Mouse (Mus musculus): ENCODE data around the gene Prlh.

DNA sequence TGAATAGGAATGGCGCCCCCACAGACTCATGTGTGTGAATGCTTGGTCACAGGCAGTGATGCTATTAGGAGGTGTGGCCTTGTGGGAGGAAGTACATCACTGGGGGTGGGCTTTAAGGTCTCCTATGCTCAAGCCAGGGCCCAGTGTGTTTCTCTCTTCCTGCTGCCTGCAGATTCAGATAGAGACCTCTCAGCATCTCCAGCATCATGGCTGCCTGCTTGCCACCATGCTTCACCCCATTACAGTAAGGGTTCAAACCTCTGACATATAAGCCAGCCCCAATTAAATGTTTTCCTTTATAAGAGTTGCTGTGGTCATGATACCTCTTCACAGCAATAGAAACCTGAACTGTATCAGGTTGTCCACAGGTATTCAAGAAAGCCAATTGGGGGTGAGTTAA is 43.0 kb downstream of the Prlh start:
- TF ChIP-seq CTCF (IDR thresholded peaks at IDR 0.05; ENCODE audit: low read depth) (no peak), EP300 (IDR thresholded peaks at IDR 0.05; ENCODE audit: low read depth) (no peak)
